Mouse (Mus musculus) embryo, embryonic 9.5 days (tissue): ENCODE data around the gene Zbtb17.

Source experiments
- DNase-seq: peaks from one replicate; pipeline ENCODE4 v3.0.0-alpha.2; 2017; ENCODE audit errors: extremely low spot score

The Zbtb17 gene

DNA sequence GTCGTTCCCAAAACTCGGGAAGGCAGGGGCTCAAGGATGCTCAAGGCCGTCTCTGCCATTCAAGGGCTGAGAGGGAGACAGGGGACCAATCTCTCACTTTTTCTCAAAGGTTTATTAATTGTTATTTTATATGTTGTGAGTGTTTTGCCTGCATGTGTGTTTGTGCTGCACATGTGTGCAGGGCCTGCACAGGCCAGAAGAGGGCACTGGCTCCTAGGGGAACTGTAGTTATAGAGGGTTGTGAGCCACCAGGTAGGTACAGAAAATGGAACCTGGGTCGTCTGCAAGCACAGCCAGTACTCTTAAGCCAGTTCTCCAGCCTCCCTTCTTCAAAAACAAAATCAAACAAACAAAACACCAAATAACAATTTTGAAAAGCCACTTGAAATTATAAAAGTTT, 44.2 kb downstream of the Zbtb17 start:
- DNase-seq = no peak

DNA sequence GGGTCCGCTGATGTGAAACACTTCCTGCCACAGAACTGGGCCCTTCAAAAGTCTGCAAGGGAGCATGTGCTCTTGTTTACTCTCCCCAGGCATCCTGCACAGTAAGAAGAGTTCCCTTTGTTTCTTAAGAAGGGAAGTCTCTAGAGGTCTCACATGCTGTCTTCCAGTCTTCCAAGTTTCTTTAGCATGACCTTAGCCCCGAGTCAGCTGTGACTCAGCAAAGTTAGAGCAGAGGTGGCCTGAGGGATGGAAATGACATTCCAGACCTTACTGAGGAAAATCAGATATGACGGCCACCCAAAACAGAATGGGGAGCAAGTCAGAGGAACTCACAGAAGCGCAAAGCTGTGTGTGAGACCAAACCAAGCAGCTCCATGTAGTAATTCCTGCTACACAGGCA, 56.2 kb downstream of the Zbtb17 start:
- no peak for DNase-seq

DNA sequence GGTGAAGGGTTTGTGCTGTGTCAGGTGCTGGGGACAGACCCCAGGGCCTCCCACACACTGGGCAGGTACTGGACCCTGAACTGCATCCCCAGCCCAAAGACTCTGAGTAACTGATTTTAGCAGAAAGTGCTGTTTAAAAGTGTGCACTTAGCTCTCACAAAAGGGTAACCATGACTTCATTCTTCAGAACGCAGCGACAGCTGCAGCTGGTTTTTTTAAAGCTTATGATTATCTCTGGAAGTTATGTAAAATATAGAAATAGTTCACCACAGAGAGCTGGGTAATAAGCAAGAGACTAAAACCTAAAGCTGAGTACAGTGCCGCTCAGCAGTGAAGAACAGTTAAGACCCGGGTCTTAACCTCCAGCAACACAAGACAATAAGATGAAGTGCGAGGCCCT, 56.6 kb downstream of the Zbtb17 start:
- DNase-seq = no peak

DNA sequence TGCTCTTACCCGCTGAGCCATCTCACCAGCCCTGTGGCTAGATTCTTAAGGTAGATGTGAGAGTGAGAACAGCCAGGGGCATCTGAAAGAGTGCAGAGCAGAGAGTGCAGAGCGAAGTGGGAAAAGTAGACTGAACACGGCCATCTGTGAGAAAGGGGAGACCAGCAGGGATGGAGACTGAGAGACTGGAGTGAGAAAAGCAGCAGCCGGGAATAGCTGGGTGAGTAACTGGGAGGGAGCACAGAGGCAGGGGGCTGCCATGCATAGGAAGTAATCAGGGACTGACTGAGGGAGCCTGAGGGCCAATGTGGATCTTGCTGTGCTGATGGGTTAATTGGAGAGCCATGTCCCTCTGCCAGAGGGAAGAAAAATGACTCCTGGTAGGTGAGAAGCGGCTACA, 58.3 kb downstream of the Zbtb17 start:
- no peak for DNase-seq

DNA sequence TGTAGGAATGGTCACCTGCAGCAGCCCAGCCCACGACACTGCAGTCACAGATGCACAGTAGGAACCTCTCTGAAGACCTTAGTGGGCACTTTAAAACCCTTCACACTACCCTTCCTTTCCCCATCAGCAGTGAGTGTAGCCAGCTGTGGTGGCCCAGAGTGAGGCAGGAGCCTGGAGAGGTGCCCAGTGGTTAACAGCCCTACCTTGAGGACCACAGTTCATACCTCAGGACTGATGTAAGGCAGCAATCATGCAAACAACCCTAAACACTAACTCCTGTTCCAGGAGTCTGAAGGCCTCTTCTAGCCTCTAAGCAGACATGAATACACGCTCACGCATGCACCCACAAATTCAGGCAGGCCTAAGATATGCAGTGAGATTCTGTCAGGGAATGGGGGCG, 60.0 kb downstream of the Zbtb17 start:
- DNase-seq = no peak

DNA sequence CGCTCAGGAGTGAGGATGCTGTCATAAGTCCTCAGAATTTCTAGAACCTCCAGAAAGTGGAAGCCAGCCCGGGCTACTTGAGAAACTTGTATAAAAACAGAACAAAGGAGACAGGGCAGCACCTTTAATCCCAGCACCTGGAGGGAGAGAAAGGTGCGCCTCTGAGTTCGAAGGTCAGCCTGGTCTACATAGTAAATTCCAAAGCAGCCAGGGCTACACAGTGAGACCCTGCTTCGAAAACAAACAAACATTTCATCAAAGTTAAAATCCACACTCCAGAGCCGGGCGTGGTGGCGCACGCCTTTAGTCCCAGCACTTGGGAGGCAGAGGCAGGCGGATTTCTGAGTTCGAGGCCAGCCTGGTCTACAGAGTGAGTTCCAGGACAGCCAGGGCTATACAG, 61.4 kb downstream of the Zbtb17 start:
- DNase-seq = no peak

DNA sequence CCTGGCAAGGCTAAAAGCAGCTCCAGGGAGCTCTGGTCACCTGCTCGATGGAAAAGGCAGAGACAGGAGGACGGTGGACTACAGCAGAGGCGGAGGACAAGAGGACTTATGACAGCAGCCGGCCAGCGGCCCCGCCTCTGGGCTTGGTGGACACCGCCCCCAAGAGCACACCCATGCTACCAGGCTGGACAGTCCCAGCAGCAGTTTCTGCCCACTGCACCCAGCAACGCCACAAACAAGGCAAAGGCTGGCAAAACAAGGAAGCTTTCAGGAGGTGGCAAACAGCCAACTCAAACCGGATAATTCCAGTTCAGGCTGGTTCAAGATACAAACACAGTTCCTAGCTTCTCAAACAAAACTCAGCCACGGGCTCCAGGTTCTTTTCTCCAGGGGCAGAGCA, 61.9 kb downstream of the Zbtb17 start:
- DNase-seq = no peak

DNA sequence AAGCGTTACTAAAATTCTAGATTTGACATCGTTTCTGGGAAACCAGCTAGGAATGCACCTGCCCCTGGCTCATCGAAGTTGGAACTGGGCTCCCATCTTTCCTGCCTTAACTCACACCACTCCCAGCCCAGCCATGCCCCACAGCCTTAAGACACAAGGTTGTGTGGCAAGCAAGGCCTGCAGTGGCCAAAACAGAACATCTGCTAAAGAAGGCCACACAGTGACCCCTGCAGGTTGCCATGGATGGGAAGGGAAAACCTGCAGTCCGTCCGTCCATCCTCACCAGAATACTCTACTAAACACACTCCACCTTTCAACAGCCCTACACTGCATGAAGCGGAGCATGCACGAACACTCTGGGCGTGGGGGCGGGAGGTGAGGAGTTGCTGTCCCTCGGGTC, 62.4 kb downstream of the Zbtb17 start:
- DNase-seq = no peak

DNA sequence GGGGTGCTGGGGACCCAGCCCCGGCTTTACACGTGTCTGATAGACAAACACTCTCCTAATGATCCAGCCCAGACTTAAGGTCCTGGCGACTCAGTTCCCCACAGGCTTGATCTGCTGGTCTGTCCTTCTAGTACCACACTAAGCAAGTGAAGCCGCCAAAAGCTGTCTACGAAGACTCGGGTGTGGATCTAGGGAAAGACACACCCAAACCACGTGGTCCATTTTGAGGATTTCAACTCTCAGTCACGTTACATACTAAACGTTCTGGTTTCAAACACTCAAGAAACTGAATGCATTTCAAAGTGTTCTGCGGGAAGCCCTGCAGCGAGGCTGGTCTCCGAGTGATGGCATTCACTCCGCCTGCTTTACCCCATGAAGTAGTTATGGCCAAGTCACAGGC, 66.0 kb downstream of the Zbtb17 start:
- DNase-seq = no peak

DNA sequence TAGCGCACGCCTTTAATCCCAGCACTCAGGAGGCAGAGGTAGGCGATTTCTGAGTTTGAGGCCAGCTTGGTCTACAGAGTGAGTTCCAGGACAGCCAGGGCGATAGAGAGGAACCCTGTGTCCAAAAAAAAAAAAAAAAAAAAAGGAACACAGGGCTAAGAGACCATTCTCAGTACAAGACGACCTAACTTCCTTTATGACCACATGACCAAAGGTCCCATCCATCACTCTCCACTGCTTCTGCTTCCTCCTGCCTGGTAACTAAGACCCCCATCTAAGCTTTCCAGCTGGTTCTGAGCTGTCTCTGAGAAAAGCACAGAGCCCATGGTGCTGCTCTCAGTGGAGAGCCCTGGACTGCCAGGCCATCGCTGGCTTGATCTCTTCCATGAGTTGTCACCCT, 67.7 kb downstream of the Zbtb17 start:
- DNase-seq = no peak

DNA sequence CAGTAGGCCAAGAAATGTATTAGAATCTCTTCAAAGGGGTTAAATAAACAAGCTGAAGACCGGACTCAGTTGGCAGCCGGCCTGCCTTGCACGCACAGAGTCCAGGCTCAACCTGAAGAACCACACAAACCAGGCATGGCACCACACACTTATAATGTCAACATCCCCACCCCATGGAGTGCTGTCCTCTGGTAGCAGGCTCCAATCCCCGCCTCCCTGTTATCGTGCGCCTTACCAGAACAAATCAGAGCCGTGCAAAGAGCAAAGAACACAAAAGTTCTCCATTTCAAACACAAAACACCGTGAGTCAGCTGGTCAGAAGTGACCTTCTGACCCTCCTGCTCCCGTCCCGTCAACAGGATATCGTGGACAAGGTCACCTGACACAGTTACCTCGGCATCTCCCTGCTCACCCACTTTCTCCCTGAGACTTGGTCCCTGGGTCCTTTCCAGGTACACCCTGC, 69.8 kb downstream of the Zbtb17 start:
- no peak for DNase-seq
